Mouse (Mus musculus): ENCODE data around the gene Snx30. TPM values are rescaled to one million over a fixed set of nuclear protein-coding genes. Genes with fewer than 3 reads are reported as not detected.

Snx30 gene
- polyA plus RNA-seq, 1 experiment from 2014 or later, result 5.0 TPM

DNA sequence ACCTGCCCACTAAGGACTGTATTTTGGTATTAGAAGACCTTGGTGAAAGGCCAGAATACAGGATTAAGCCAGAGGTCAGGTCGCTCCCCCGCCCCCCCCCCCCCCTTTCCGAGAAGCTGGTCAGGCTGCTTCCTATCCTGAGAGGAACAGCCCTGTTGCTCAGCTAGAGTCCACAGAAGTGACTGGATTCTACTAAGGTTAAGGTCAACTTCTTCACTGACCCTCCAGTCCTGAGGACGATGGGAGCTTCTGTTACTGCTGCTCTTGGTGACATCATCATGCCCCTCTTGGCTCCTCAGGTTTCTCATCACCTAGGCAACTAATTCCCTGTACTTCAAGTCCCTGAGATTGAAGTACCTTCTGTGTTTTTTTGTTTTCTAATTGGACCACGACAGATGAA lies 10.4 kb downstream of the Snx30 start:
- no peak overlapping the region for H3K4me3 ChIP-seq (ENCODE audit: low read depth, low read length)
- H3K36me3 ChIP-seq (ENCODE audit: control insufficient read depth, insufficient read depth), result no peaks in the 10 kb centered on the region
- H3K9me3 ChIP-seq (replicated peaks; ENCODE audit: control insufficient read depth, low read length), result no peaks in the 10 kb centered on the region
- no peak overlapping the region for H3K9ac ChIP-seq (ENCODE audit: low read depth, low read length)
- no peak overlapping the region for H3K4me2 ChIP-seq (ENCODE audit: low read depth, low read length)
- 67% methylated on average over 4 of the region's 5 CpGs for WGBS (ENCODE audit: insufficient replicate concordance)
- H3K27ac ChIP-seq (ENCODE audit: low read length), result no peak overlapping the region
- no peak for ATAC-seq (ENCODE audit: low read depth)
- H3K4me1 ChIP-seq (ENCODE audit: control insufficient read depth, low read depth, low read length), result peaks cover 31% of the 10 kb centered on the region
- no peaks in the 10 kb centered on the region for H3K27me3 ChIP-seq (ENCODE audit: control insufficient read depth, insufficient read depth, low read depth, low read length)

DNA sequence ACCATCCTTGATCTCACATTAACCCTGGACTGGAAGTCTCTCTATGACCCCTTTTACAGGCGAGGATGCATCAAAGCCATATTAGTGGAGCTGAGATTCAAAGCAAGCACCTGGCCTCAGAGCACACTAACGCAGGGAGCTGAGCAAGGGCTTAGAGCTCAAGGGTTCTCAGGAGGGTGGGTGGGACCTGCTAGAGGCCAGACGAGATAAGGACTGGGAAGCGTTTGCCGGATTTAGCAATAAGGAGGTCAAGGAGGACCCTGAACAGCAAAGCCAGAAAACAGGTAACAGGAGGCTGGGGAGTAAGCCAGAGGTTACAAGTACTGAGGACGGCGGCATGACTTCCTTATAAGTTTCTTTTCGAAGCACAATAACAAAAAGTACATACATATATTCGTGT lies 10.8 kb downstream of the Snx30 start:
- Histone ChIP-seq H3K4me2 (ENCODE audit: low read depth, low read length) (no peak overlapping the region), H3K36me3 (ENCODE audit: control insufficient read depth, insufficient read depth) (no peaks in the 10 kb centered on the region), H3K27me3 (ENCODE audit: control insufficient read depth, insufficient read depth, low read depth, low read length) (no peaks in the 10 kb centered on the region), H3K9me3 (replicated peaks; ENCODE audit: control insufficient read depth, low read length) (no peaks in the 10 kb centered on the region), H3K4me3 (ENCODE audit: low read depth, low read length) (no peak overlapping the region), H3K9ac (ENCODE audit: low read depth, low read length) (no peak overlapping the region), H3K27ac (ENCODE audit: low read length) (no peak overlapping the region), H3K4me1 (ENCODE audit: control insufficient read depth, low read depth, low read length) (peaks cover 31% of the 10 kb centered on the region)
- 46% methylated on average over 9 of the region's 9 CpGs for WGBS (ENCODE audit: insufficient replicate concordance)
- ATAC-seq (ENCODE audit: low read depth), result no peak

GRCm38 (mm10) chr4:59817790-59818189 lies 12.2 kb downstream of the Snx30 start:
- Histone ChIP-seq H3K9ac (ENCODE audit: low read depth, low read length) (no peak overlapping the region), H3K4me3 (ENCODE audit: low read depth, low read length) (no peak overlapping the region), H3K4me1 (ENCODE audit: control insufficient read depth, low read depth, low read length) (peaks cover 31% of the 10 kb centered on the region), H3K9me3 (replicated peaks; ENCODE audit: control insufficient read depth, low read length) (no peaks in the 10 kb centered on the region), H3K36me3 (ENCODE audit: control insufficient read depth, insufficient read depth) (no peaks in the 10 kb centered on the region), H3K4me2 (ENCODE audit: low read depth, low read length) (no peak overlapping the region), H3K27ac (ENCODE audit: low read length) (no peak overlapping the region), H3K27me3 (ENCODE audit: control insufficient read depth, insufficient read depth, low read depth, low read length) (no peaks in the 10 kb centered on the region)
- WGBS (ENCODE audit: insufficient replicate concordance), result 46% methylated on average over 5 of the region's 5 CpGs
- ATAC-seq (ENCODE audit: low read depth), result no peak

- Histone ChIP-seq H3K4me2 (ENCODE audit: low read depth, low read length) (no peak overlapping the region), H3K9me3 (replicated peaks; ENCODE audit: control insufficient read depth, low read length) (no peaks in the 10 kb centered on the region), H3K4me1 (ENCODE audit: control insufficient read depth, low read depth, low read length) (peaks cover 30% of the 10 kb centered on the region), H3K27me3 (ENCODE audit: control insufficient read depth, insufficient read depth, low read depth, low read length) (no peaks in the 10 kb centered on the region), H3K9ac (ENCODE audit: low read depth, low read length) (no peak overlapping the region), H3K27ac (ENCODE audit: low read length) (peak overlapping the region; percentile 18; the same call in 1 of the 2 replicates), H3K36me3 (ENCODE audit: control insufficient read depth, insufficient read depth) (no peaks in the 10 kb centered on the region), H3K4me3 (ENCODE audit: low read depth, low read length) (no peak overlapping the region)
- no peak for ATAC-seq (ENCODE audit: low read depth)
- WGBS (ENCODE audit: insufficient replicate concordance), result 77% methylated on average over 10 of the region's 10 CpGs
Measured at GRCm38 (mm10) chr4:59818498-59818897, 12.9 kb downstream of the Snx30 start.

- Histone ChIP-seq H3K27ac (ENCODE audit: low read length) (peak overlapping the region; percentile 18; the same call in 1 of the 2 replicates), H3K4me1 (ENCODE audit: control insufficient read depth, low read depth, low read length) (peaks cover 25% of the 10 kb centered on the region), H3K27me3 (ENCODE audit: control insufficient read depth, insufficient read depth, low read depth, low read length) (no peaks in the 10 kb centered on the region), H3K9me3 (replicated peaks; ENCODE audit: control insufficient read depth, low read length) (no peaks in the 10 kb centered on the region), H3K9ac (ENCODE audit: low read depth, low read length) (no peak overlapping the region), H3K4me2 (ENCODE audit: low read depth, low read length) (no peak overlapping the region), H3K4me3 (ENCODE audit: low read depth, low read length) (no peak overlapping the region), H3K36me3 (ENCODE audit: control insufficient read depth, insufficient read depth) (no peaks in the 10 kb centered on the region)
- no peak for ATAC-seq (ENCODE audit: low read depth)
- WGBS (ENCODE audit: insufficient replicate concordance), result 27% methylated on average over 7 of the region's 7 CpGs
Measured at GRCm38 (mm10) chr4:59819054-59819472, 13.4 kb downstream of the Snx30 start.

- ATAC-seq (ENCODE audit: low read depth), result 0 out of 2 replicates have a peak, but pooled peaks have one; percentile 16
- no peak overlapping the region for H3K4me2 ChIP-seq (ENCODE audit: low read depth, low read length)
Measured at GRCm38 (mm10) chr4:59819477-59820022, 13.9 kb downstream of the Snx30 start.

GRCm38 (mm10) chr4:59821516-59821915 lies 15.9 kb downstream of the Snx30 start:
- no peak overlapping the region for H3K27ac ChIP-seq (ENCODE audit: low read length)
- H3K4me2 ChIP-seq (ENCODE audit: low read depth, low read length), result no peak overlapping the region
- no peak for ATAC-seq (ENCODE audit: low read depth)
- 82% methylated on average over 1 of the region's 1 CpGs for WGBS (ENCODE audit: insufficient replicate concordance)
- no peaks in the 10 kb centered on the region for H3K36me3 ChIP-seq (ENCODE audit: control insufficient read depth, insufficient read depth)
- no peak overlapping the region for H3K4me3 ChIP-seq (ENCODE audit: low read depth, low read length)
- H3K27me3 ChIP-seq (ENCODE audit: control insufficient read depth, insufficient read depth, low read depth, low read length), result no peaks in the 10 kb centered on the region
- H3K4me1 ChIP-seq (ENCODE audit: control insufficient read depth, low read depth, low read length), result peaks cover 15% of the 10 kb centered on the region
- H3K9ac ChIP-seq (ENCODE audit: low read depth, low read length), result no peak overlapping the region
- no peaks in the 10 kb centered on the region for H3K9me3 ChIP-seq (replicated peaks; ENCODE audit: control insufficient read depth, low read length)

More at GRCm38 (mm10) chr4:59819477-59820022, 13.9 kb downstream of the Snx30 start:
- Histone ChIP-seq H3K9ac (ENCODE audit: low read depth, low read length) (no peak overlapping the region), H3K4me1 (ENCODE audit: control insufficient read depth, low read depth, low read length) (peaks cover 20% of the 10 kb centered on the region), H3K27me3 (ENCODE audit: control insufficient read depth, insufficient read depth, low read depth, low read length) (no peaks in the 10 kb centered on the region), H3K36me3 (ENCODE audit: control insufficient read depth, insufficient read depth) (no peaks in the 10 kb centered on the region), H3K9me3 (replicated peaks; ENCODE audit: control insufficient read depth, low read length) (no peaks in the 10 kb centered on the region), H3K27ac (ENCODE audit: low read length) (no peak overlapping the region), H3K4me3 (ENCODE audit: low read depth, low read length) (no peak overlapping the region)
- WGBS (ENCODE audit: insufficient replicate concordance), result 48% methylated on average over 12 of the region's 12 CpGs

- peaks cover 13% of the 10 kb centered on the region for H3K4me1 ChIP-seq (ENCODE audit: control insufficient read depth, low read depth, low read length)
- no peak overlapping the region for H3K27ac ChIP-seq (ENCODE audit: low read length)
- no peaks in the 10 kb centered on the region for H3K9me3 ChIP-seq (replicated peaks; ENCODE audit: control insufficient read depth, low read length)
- 55% methylated on average over 4 of the region's 4 CpGs for WGBS (ENCODE audit: insufficient replicate concordance)
- no peak for ATAC-seq (ENCODE audit: low read depth)
- no peak overlapping the region for H3K4me3 ChIP-seq (ENCODE audit: low read depth, low read length)
- no peaks in the 10 kb centered on the region for H3K36me3 ChIP-seq (ENCODE audit: control insufficient read depth, insufficient read depth)
- no peak overlapping the region for H3K9ac ChIP-seq (ENCODE audit: low read depth, low read length)
- H3K27me3 ChIP-seq (ENCODE audit: control insufficient read depth, insufficient read depth, low read depth, low read length), result no peaks in the 10 kb centered on the region
- no peak overlapping the region for H3K4me2 ChIP-seq (ENCODE audit: low read depth, low read length)
Measured at GRCm38 (mm10) chr4:59822119-59822518, 16.5 kb downstream of the Snx30 start.

DNA sequence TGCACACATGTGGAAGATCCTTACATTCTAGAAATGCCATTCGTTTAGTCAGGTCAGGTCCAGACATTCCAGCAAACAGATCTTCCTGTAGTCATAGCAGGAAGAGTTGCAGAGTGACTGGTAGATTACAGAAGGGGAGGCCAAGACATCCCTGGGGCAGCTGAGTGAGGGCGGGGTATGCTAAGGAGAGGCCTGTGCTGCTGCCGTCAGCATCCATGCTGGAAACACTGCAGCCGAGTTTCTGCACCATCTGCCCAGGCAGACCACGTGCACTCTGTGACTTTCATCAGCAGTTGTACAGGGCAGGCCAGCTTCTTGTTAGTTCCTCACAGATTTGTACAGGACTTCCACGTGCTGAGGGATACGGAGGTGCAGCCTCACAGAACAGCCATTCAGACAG lies 17.8 kb downstream of the Snx30 start:
- no peak overlapping the region for H3K27ac ChIP-seq (ENCODE audit: low read length)
- H3K9me3 ChIP-seq (replicated peaks; ENCODE audit: control insufficient read depth, low read length), result no peaks in the 10 kb centered on the region
- WGBS (ENCODE audit: insufficient replicate concordance), result 54% methylated on average over 7 of the region's 7 CpGs
- no peaks in the 10 kb centered on the region for H3K27me3 ChIP-seq (ENCODE audit: control insufficient read depth, insufficient read depth, low read depth, low read length)
- peaks cover 6% of the 10 kb centered on the region; the same call in 1 of the 2 replicates for H3K4me1 ChIP-seq (ENCODE audit: control insufficient read depth, low read depth, low read length)
- H3K4me2 ChIP-seq (ENCODE audit: low read depth, low read length), result no peak overlapping the region
- no peaks in the 10 kb centered on the region for H3K36me3 ChIP-seq (ENCODE audit: control insufficient read depth, insufficient read depth)
- peak; percentile 53 for ATAC-seq (ENCODE audit: low read depth)
- no peak overlapping the region for H3K4me3 ChIP-seq (ENCODE audit: low read depth, low read length)
- H3K9ac ChIP-seq (ENCODE audit: low read depth, low read length), result no peak overlapping the region
